12 mouse cellular contexts compared by ENCODE assay signal in the genomic region with DNA sequence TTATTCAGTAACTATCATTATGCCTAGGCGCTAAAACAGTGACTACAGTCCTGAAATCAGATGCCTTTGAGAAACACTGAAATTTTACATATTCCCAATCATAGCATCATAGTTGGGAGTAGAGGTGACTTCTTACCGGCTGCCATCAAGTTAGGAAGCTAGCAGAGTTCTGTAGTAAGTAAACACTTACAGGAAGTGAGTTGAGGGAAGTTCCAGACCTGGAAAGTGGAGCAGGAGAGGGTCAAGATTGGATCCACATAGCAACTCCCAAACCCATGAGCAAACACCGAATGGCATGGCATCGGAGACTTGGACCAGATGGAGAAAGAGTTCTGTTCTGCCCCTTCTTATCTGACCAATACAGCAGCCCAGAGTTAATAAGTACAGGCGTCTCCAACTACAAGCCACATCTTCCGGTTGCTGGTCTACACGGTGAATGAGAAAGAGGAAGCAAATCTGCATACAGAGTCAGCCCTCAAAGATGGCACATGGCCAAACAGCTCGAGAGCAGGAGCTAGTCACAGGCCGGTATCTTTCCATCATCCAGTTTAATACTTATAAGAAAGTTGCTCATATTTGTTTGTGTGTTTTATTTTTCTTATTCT.
DNase-seq lines count a peak whose midpoint lies in the region; ATAC-seq and TF ChIP-seq lines count a peak whose summit lies in the region.
"Had no signal": no experiment of that assay in that cellular context is flagged by ENCODE, and none has a peak within 500 bp of the region (broad histone marks: within the 10 kb centered on the region; RNA-seq: fewer than 3 reads in every experiment).

No protein-coding gene starts in this region.

- no peaks in the 10 kb centered on the region for H3K27me3 ChIP-seq in kidney, adult 2 months (replicated peaks; ENCODE audit: control insufficient read depth, insufficient read depth, low read length)
- H3K27me3 ChIP-seq in kidney, embryonic 15.5 days = no peaks in the 10 kb centered on the region
- H3K27me3 ChIP-seq in forebrain, embryonic 14.5 days (replicated peaks; ENCODE audit: control insufficient read depth, insufficient read depth, low read length) = no peaks in the 10 kb centered on the region
- H3K27me3 ChIP-seq: embryonic facial prominence, embryonic 15.5 days had no signal

- no peak for TF ChIP-seq CTCF in kidney, adult 2 months (conservative IDR thresholded peaks at IDR 0.05; ENCODE audit: insufficient read depth, insufficient read length, low read depth, low read length)

- H3K36me3 ChIP-seq in kidney, adult 2 months (ENCODE audit: control insufficient read depth, insufficient read depth, low read length) = no peaks in the 10 kb centered on the region
- no peaks in the 10 kb centered on the region for H3K36me3 ChIP-seq in kidney, embryonic 15.5 days
- H3K36me3 ChIP-seq in forebrain, embryonic 14.5 days (ENCODE audit: control insufficient read depth, insufficient read depth, low read length) = no peaks in the 10 kb centered on the region
- H3K36me3 ChIP-seq: embryonic facial prominence, embryonic 15.5 days had no signal

- no peak for ATAC-seq in kidney, embryonic 15.5 days (replicated peaks; ENCODE audit: low FRiP score)
- ATAC-seq in common myeloid progenitor, adult 5-6 weeks (replicated peaks; ENCODE audit: low read depth, poor library complexity, severe bottlenecking) = peak; percentile 99
- ATAC-seq in forebrain, embryonic 14.5 days = no peak
- ATAC-seq: Patski had no signal

- H3K4me2 ChIP-seq in kidney, embryonic 15.5 days = no peak overlapping the region
- H3K4me2 ChIP-seq in forebrain, embryonic 14.5 days (ENCODE audit: low read length) = no peak overlapping the region
- H3K4me2 ChIP-seq: embryonic facial prominence, embryonic 15.5 days had no signal

- no peak overlapping the region for H3K9ac ChIP-seq in kidney, embryonic 15.5 days
- no peak overlapping the region for H3K9ac ChIP-seq in forebrain, embryonic 14.5 days (ENCODE audit: low read length)
- H3K9ac ChIP-seq: embryonic facial prominence, embryonic 15.5 days had no signal

- no peak overlapping the region for H3K4me3 ChIP-seq in kidney, adult 2 months (ENCODE audit: insufficient read depth, low read depth, low read length)
- no peak overlapping the region for H3K4me3 ChIP-seq in kidney, embryonic 15.5 days (replicated peaks)
- H3K4me3 ChIP-seq in forebrain, embryonic 14.5 days (ENCODE audit: low read depth, low read length) = no peak overlapping the region
- H3K4me3 ChIP-seq: embryonic facial prominence, embryonic 15.5 days had no signal

- H3K27ac ChIP-seq in kidney, adult 2 months (ENCODE audit: insufficient read depth, low read depth, low read length) = no peak overlapping the region
- H3K27ac ChIP-seq in kidney, embryonic 15.5 days = no peak overlapping the region
- no peak overlapping the region for H3K27ac ChIP-seq in forebrain, embryonic 14.5 days (ENCODE audit: low read depth, low read length)
- H3K27ac ChIP-seq: embryonic facial prominence, embryonic 15.5 days had no signal

- no peaks in the 10 kb centered on the region for H3K4me1 ChIP-seq in kidney, adult 2 months (ENCODE audit: control insufficient read depth, insufficient read depth, low read length)
- no peaks in the 10 kb centered on the region for H3K4me1 ChIP-seq in kidney, embryonic 15.5 days
- H3K4me1 ChIP-seq in forebrain, embryonic 14.5 days (ENCODE audit: control insufficient read depth, insufficient read depth, low read length) = no peaks in the 10 kb centered on the region
- H3K4me1 ChIP-seq: embryonic facial prominence, embryonic 15.5 days had no signal

- DNase-seq in kidney, adult 2 months = peak; percentile 27
- peak; percentile 47 for DNase-seq in CD4-positive, CD25-positive, alpha-beta regulatory T cell, adult 2 months (ENCODE audit: low read depth, low spot score)
- peak; percentile 39 for DNase-seq in naive thymus-derived CD4-positive, alpha-beta T cell, adult 2 months (ENCODE audit: low read depth)
- no peak for DNase-seq in forebrain, embryonic 14.5 days (ENCODE audit: low spot score)
- DNase-seq in left cerebral cortex, adult 9 months (ENCODE audit: low spot score in 2 of 2) = no peak
- DNase-seq in gastrocnemius, adult 18-20 months (ENCODE audit: low spot score) = no peak
- DNase-seq: gastrocnemius, postnatal 10 days; kidney, adult 9 months had no signal

- no peaks in the 10 kb centered on the region for H3K9me3 ChIP-seq in kidney, embryonic 15.5 days (replicated peaks)
- H3K9me3 ChIP-seq in forebrain, embryonic 14.5 days (replicated peaks; ENCODE audit: control insufficient read depth, low read length) = no peaks in the 10 kb centered on the region; the same call in 1 of the 2 replicates
- H3K9me3 ChIP-seq: embryonic facial prominence, embryonic 15.5 days had no signal

- 75% methylated on average over 9 of the region's 9 CpGs for WGBS in kidney, adult 2 months
- 81% methylated on average over 9 of the region's 9 CpGs for WGBS in kidney, embryonic 15.5 days
- 90% methylated on average over 9 of the region's 9 CpGs for WGBS in forebrain, embryonic 14.5 days

- no peak for TF ChIP-seq POLR2A in kidney, adult 2 months (IDR thresholded peaks at IDR 0.05; ENCODE audit: low read depth, low read length)

Comparison
In these comparisons a context has a peak if more than half of its experiments do, and no peak if none do; other contexts are left out.
1. DNase-seq: peak in kidney, adult 2 months (single experiment), CD4-positive, CD25-positive, alpha-beta regulatory T cell, adult 2 months (single experiment) and naive thymus-derived CD4-positive, alpha-beta T cell, adult 2 months (single experiment); none in forebrain, embryonic 14.5 days (single experiment), left cerebral cortex, adult 9 months (0 of 2) and gastrocnemius, adult 18-20 months (single experiment).